ENCODE assay signal across 14 mouse cellular contexts in genomic region chr7:128854690-128855343, GRCm38 (mm10).
DNase-seq lines count a peak whose midpoint lies in the region; ATAC-seq and TF ChIP-seq lines count a peak whose summit lies in the region.
"Had no signal": no experiment of that assay in that cellular context is flagged by ENCODE, and none has a peak within 500 bp of the region (broad histone marks: within the 10 kb centered on the region; RNA-seq: fewer than 3 reads in every experiment).

No protein-coding gene starts in this region.

- H3K4me3 ChIP-seq in heart, embryonic 12.5 days = no peak overlapping the region
- H3K4me3 ChIP-seq in midbrain, postnatal 0 days (ENCODE audit: low read depth, low read length) = no peak overlapping the region
- no peak overlapping the region for H3K4me3 ChIP-seq in midbrain, embryonic 11.5 days (ENCODE audit: low read depth, low read length)
- H3K4me3 ChIP-seq in left cerebral cortex, adult 2 months = no peak overlapping the region
- H3K4me3 ChIP-seq: intestine, embryonic 15.5 days; megakaryocyte, embryonic 14.5 days; neural tube, embryonic 12.5 days had no signal

- peak; percentile 85 for ATAC-seq in heart, embryonic 12.5 days (ENCODE audit: insufficient number of reproducible peaks, low FRiP score)
- ATAC-seq in midbrain, postnatal 0 days (ENCODE audit: low FRiP score) = no peak
- ATAC-seq in midbrain, embryonic 11.5 days (ENCODE audit: low FRiP score) = no peak
- peak; percentile 92 for ATAC-seq in erythroblast, adult 5-6 weeks (replicated peaks; ENCODE audit: low FRiP score, poor library complexity, severe bottlenecking)
- ATAC-seq in megakaryocyte-erythroid progenitor cell, adult 5-6 weeks (replicated peaks; ENCODE audit: low FRiP score, low TSS enrichment, poor library complexity, severe bottlenecking) = peak; percentile 98
- ATAC-seq: intestine, embryonic 15.5 days had no signal

- peak overlapping the region; percentile 56 for H3K4me2 ChIP-seq in heart, embryonic 12.5 days
- no peak overlapping the region; the same call in 1 of the 2 replicates for H3K4me2 ChIP-seq in midbrain, postnatal 0 days (ENCODE audit: low read depth, low read length, poor library complexity, severe bottlenecking)
- no peak overlapping the region for H3K4me2 ChIP-seq in midbrain, embryonic 11.5 days
- H3K4me2 ChIP-seq: intestine, embryonic 15.5 days; neural tube, embryonic 12.5 days had no signal

- no peaks in the 10 kb centered on the region for H3K36me3 ChIP-seq in heart, embryonic 12.5 days
- H3K36me3 ChIP-seq in midbrain, postnatal 0 days (ENCODE audit: insufficient read depth, low read length) = no peaks in the 10 kb centered on the region
- H3K36me3 ChIP-seq in midbrain, embryonic 11.5 days (ENCODE audit: control insufficient read depth, insufficient read depth, low read length) = no peaks in the 10 kb centered on the region
- H3K36me3 ChIP-seq: intestine, embryonic 15.5 days; neural tube, embryonic 12.5 days had no signal

- H3K27me3 ChIP-seq in heart, embryonic 12.5 days (replicated peaks) = no peaks in the 10 kb centered on the region
- H3K27me3 ChIP-seq in midbrain, postnatal 0 days (ENCODE audit: insufficient read depth, low read length) = no peaks in the 10 kb centered on the region
- H3K27me3 ChIP-seq in midbrain, embryonic 11.5 days (ENCODE audit: control insufficient read depth, insufficient read depth, low read length) = no peaks in the 10 kb centered on the region
- H3K27me3 ChIP-seq: intestine, embryonic 15.5 days; neural tube, embryonic 12.5 days had no signal

- H3K27ac ChIP-seq in heart, embryonic 12.5 days (ENCODE audit: poor library complexity, severe bottlenecking) = no peak overlapping the region
- no peak overlapping the region for H3K27ac ChIP-seq in midbrain, postnatal 0 days (ENCODE audit: low read depth, low read length)
- no peak overlapping the region for H3K27ac ChIP-seq in midbrain, embryonic 11.5 days (ENCODE audit: low read depth, low read length)
- no peak overlapping the region for H3K27ac ChIP-seq in left cerebral cortex, adult 2 months
- H3K27ac ChIP-seq: intestine, embryonic 15.5 days; neural tube, embryonic 12.5 days had no signal

- peaks cover 11% of the 10 kb centered on the region for H3K4me1 ChIP-seq in heart, embryonic 12.5 days (replicated peaks)
- no peaks in the 10 kb centered on the region for H3K4me1 ChIP-seq in midbrain, postnatal 0 days (ENCODE audit: insufficient read depth, low read length)
- no peaks in the 10 kb centered on the region for H3K4me1 ChIP-seq in midbrain, embryonic 11.5 days (ENCODE audit: control insufficient read depth, insufficient read depth, low read length)
- H3K4me1 ChIP-seq: intestine, embryonic 15.5 days; megakaryocyte, embryonic 14.5 days; neural tube, embryonic 12.5 days had no signal

- H3K9me3 ChIP-seq in heart, embryonic 12.5 days (replicated peaks) = peaks cover 4% of the 10 kb centered on the region; the same call in 1 of the 2 replicates
- H3K9me3 ChIP-seq in midbrain, postnatal 0 days (ENCODE audit: low read length) = no peaks in the 10 kb centered on the region
- H3K9me3 ChIP-seq in midbrain, embryonic 11.5 days (ENCODE audit: control insufficient read depth, low read length) = no peaks in the 10 kb centered on the region
- H3K9me3 ChIP-seq: intestine, embryonic 15.5 days; neural tube, embryonic 12.5 days had no signal

- TF ChIP-seq CTCF in midbrain, postnatal 0 days (IDR thresholded peaks at IDR 0.05) = no peak
- no peak for TF ChIP-seq CTCF in left cerebral cortex, adult 2 months (IDR thresholded peaks at IDR 0.05)

- intact Hi-C loops in left cerebral cortex, adult 2 months (cut with DNase I) = no loop called here

- no peak overlapping the region for H3K9ac ChIP-seq in heart, embryonic 12.5 days
- H3K9ac ChIP-seq in midbrain, postnatal 0 days (replicated peaks; ENCODE audit: low read length, poor library complexity, severe bottlenecking) = no peak overlapping the region
- no peak overlapping the region for H3K9ac ChIP-seq in midbrain, embryonic 11.5 days (ENCODE audit: low read length)
- H3K9ac ChIP-seq: intestine, embryonic 15.5 days; neural tube, embryonic 12.5 days had no signal

- DNase-seq in heart, adult 8-10 months (ENCODE audit: low spot score) = no peak
- DNase-seq in midbrain, postnatal 0 days (ENCODE audit: low spot score) = peak; percentile 54
- no peak for DNase-seq in midbrain, embryonic 11.5 days (ENCODE audit: low spot score, missing footprints)
- no peak for DNase-seq in embryo, embryonic 11 days
- DNase-seq in left cerebral cortex, adult 2 months (ENCODE audit: extremely low spot score in 1 of 2, low spot score in 2 of 2) = no peak
- DNase-seq: gastrocnemius, postnatal 36 days; right cerebral cortex, postnatal 14 days; thymus, adult 18-20 months had no signal

- WGBS in heart, embryonic 12.5 days = 14% methylated on average over 18 of the region's 18 CpGs
- 49% methylated on average over 18 of the region's 18 CpGs for WGBS in midbrain, postnatal 0 days
- WGBS in midbrain, embryonic 11.5 days = 71% methylated on average over 18 of the region's 18 CpGs

Comparison
In these comparisons a context has a peak if more than half of its experiments do, and no peak if none do; other contexts are left out.
1. ATAC-seq: peak in heart, embryonic 12.5 days (single experiment), erythroblast, adult 5-6 weeks (single experiment) and megakaryocyte-erythroid progenitor cell, adult 5-6 weeks (single experiment); none in midbrain, postnatal 0 days (single experiment) and midbrain, embryonic 11.5 days (single experiment).